Mouse (Mus musculus) hindbrain, embryonic 15.5 days (tissue): ENCODE measurements around the gene Mdk. TPM values are rescaled to one million over a fixed set of nuclear protein-coding genes. Genes with fewer than 3 reads are reported as not detected.
A peak's percentile ranks its signal among the peaks of the same experiment; 100 is the strongest.

Source experiments
- ATAC-seq: fragments of 200-750 bp; cut with Nextera tagmentation; 2 replicates; pipeline ENCODE4 v1.8.0; 2017; ENCODE audit warnings: low read depth, moderate number of reproducible peaks, moderate TSS enrichment; ENCODE audit not compliant: low FRiP score
- H3K27ac ChIP-seq: fragments of 300-500 bp; sonication (generic); replicated peaks from 2 replicates; pipeline ENCODE4 v1.5.1; 2015; ENCODE audit warnings: mild to moderate bottlenecking, inconsistent platforms
- H3K27me3 ChIP-seq: fragments of 300-500 bp; sonication (generic); 2 replicates; pipeline ENCODE4 v1.6.1; 2015; ENCODE audit warnings: control low read depth, inconsistent platforms
- H3K36me3 ChIP-seq: fragments of 300-500 bp; sonication (generic); 2 replicates; pipeline ENCODE4 v1.6.1; 2015; ENCODE audit warnings: control low read depth, inconsistent platforms
- H3K4me1 ChIP-seq: fragments of 300-500 bp; sonication (generic); replicated peaks from 2 replicates; pipeline ENCODE4 v1.6.1; 2015; ENCODE audit warnings: control low read depth, inconsistent platforms
- H3K4me2 ChIP-seq: fragments of 300-500 bp; sonication (generic); 2 replicates; pipeline ENCODE4 v1.6.1; 2015; ENCODE audit warnings: moderate library complexity, mild to moderate bottlenecking, inconsistent platforms
- H3K4me3 ChIP-seq: fragments of 300-500 bp; sonication (generic); 2 replicates; pipeline ENCODE4 v1.5.1; 2015; ENCODE audit warnings: mild to moderate bottlenecking, inconsistent platforms
- H3K9ac ChIP-seq: fragments of 300-500 bp; sonication (generic); 2 replicates; pipeline ENCODE4 v1.6.1; 2015; ENCODE audit warnings: inconsistent platforms
- H3K9me3 ChIP-seq: fragments of 300-500 bp; sonication (generic); 2 replicates; pipeline ENCODE4 v1.6.1; 2016; ENCODE audit warnings: control low read depth, inconsistent platforms
- WGBS: fragments of 180-500 bp; shearing (Covaris S2); methylation state at CpG from one replicate; pipeline ENCODE4 v1.1.7; 2015; 5-methylcytosine and 5-hydroxymethylcytosine counted together
- polyA plus RNA-seq: library from polyadenylated mRNA; unstranded; fragments of >200 nt; fragmentation: Nextera tagmentation; extraction: Ambion mirVana; gene quantifications from 2 replicates; pipeline ENCODE4 v1.2.1, GENCODE M21; 2015

Gene Mdk
- polyA plus RNA-seq, 1 experiment from 2014 or later = 187 TPM

GRCm38 (mm10) chr2:91917096-91917495, 15.0 kb downstream of the Mdk start:
- Histone ChIP-seq H3K4me3 (no peak overlapping the region), H3K27ac (no peak overlapping the region), H3K36me3 (peaks cover 42% of the 10 kb centered on the region), H3K9ac (no peak overlapping the region), H3K4me2 (no peak overlapping the region), H3K9me3 (no peaks in the 10 kb centered on the region), H3K4me1 (peaks cover 10% of the 10 kb centered on the region), H3K27me3 (peaks cover 13% of the 10 kb centered on the region)
- ATAC-seq = no peak
- 91% methylated on average over 7 of the region's 7 CpGs for WGBS

GRCm38 (mm10) chr2:91916346-91916977, 15.6 kb downstream of the Mdk start:
- H3K4me2 ChIP-seq = no peak overlapping the region
- H3K36me3 ChIP-seq = peaks cover 48% of the 10 kb centered on the region
- peaks cover 3% of the 10 kb centered on the region; the same call in 1 of the 2 replicates for H3K4me1 ChIP-seq
- H3K9ac ChIP-seq = no peak overlapping the region
- H3K27me3 ChIP-seq = 0 out of 2 replicates have a peak, but pooled peaks cover 11% of the 10 kb centered on the region
- H3K4me3 ChIP-seq = no peak overlapping the region
- ATAC-seq = no peak
- H3K27ac ChIP-seq = no peak overlapping the region
- 93% methylated on average over 7 of the region's 7 CpGs for WGBS
- no peaks in the 10 kb centered on the region for H3K9me3 ChIP-seq

GRCm38 (mm10) chr2:91913328-91914110, 18.6 kb downstream of the Mdk start:
- H3K27ac ChIP-seq = no peak overlapping the region
- H3K27me3 ChIP-seq = no peaks in the 10 kb centered on the region
- H3K4me2 ChIP-seq = no peak overlapping the region
- H3K36me3 ChIP-seq = peaks cover 64% of the 10 kb centered on the region
- no peaks in the 10 kb centered on the region for H3K9me3 ChIP-seq
- H3K4me1 ChIP-seq = no peaks in the 10 kb centered on the region
- 84% methylated on average over 7 of the region's 7 CpGs for WGBS
- no peak overlapping the region for H3K4me3 ChIP-seq
- no peak overlapping the region for H3K9ac ChIP-seq
- no peak for ATAC-seq

GRCm38 (mm10) chr2:91912616-91913015, 19.5 kb downstream of the Mdk start:
- no peaks in the 10 kb centered on the region for H3K4me1 ChIP-seq
- WGBS = 88% methylated on average over 3 of the region's 3 CpGs
- no peak overlapping the region for H3K27ac ChIP-seq
- H3K4me3 ChIP-seq = no peak overlapping the region
- no peaks in the 10 kb centered on the region for H3K27me3 ChIP-seq
- no peaks in the 10 kb centered on the region for H3K9me3 ChIP-seq
- H3K9ac ChIP-seq = no peak overlapping the region
- no peak overlapping the region for H3K4me2 ChIP-seq
- ATAC-seq = no peak
- peaks cover 58% of the 10 kb centered on the region for H3K36me3 ChIP-seq

- WGBS = 97% methylated on average over 2 of the region's 2 CpGs
- Histone ChIP-seq H3K9me3 (no peaks in the 10 kb centered on the region), H3K4me1 (peaks cover 10% of the 10 kb centered on the region; the same call in 1 of the 2 replicates), H3K36me3 (peaks cover 25% of the 10 kb centered on the region; the same call in 1 of the 2 replicates), H3K27ac (no peak overlapping the region), H3K4me2 (no peak overlapping the region), H3K4me3 (no peak overlapping the region), H3K27me3 (no peaks in the 10 kb centered on the region), H3K9ac (no peak overlapping the region)
- ATAC-seq = no peak
Measured at GRCm38 (mm10) chr2:91906141-91906540, 26.0 kb downstream of the Mdk start.

- Histone ChIP-seq H3K9me3 (no peaks in the 10 kb centered on the region), H3K36me3 (peaks cover 24% of the 10 kb centered on the region), H3K4me3 (no peak overlapping the region), H3K27me3 (no peaks in the 10 kb centered on the region), H3K27ac (peak overlapping the region; percentile 32), H3K4me1 (peaks cover 10% of the 10 kb centered on the region; the same call in 1 of the 2 replicates), H3K9ac (no peak overlapping the region), H3K4me2 (no peak overlapping the region)
- 40% methylated on average over 5 of the region's 5 CpGs for WGBS
- ATAC-seq = peak; percentile 66
Measured at GRCm38 (mm10) chr2:91904618-91905307, 27.3 kb downstream of the Mdk start.

- H3K27me3 ChIP-seq = no peaks in the 10 kb centered on the region
- peaks cover 10% of the 10 kb centered on the region; the same call in 1 of the 2 replicates for H3K4me1 ChIP-seq
- H3K9me3 ChIP-seq = no peaks in the 10 kb centered on the region
- H3K9ac ChIP-seq = no peak overlapping the region
- H3K36me3 ChIP-seq = peaks cover 13% of the 10 kb centered on the region
- no peak overlapping the region for H3K4me3 ChIP-seq
- no peak for ATAC-seq
- H3K4me2 ChIP-seq = no peak overlapping the region
- 95% methylated on average over 3 of the region's 3 CpGs for WGBS
- no peak overlapping the region for H3K27ac ChIP-seq
Measured at GRCm38 (mm10) chr2:91903171-91903925, 28.7 kb downstream of the Mdk start.

- ATAC-seq = no peak
- Histone ChIP-seq H3K9me3 (no peaks in the 10 kb centered on the region), H3K9ac (no peak overlapping the region), H3K4me2 (no peak overlapping the region), H3K4me3 (no peak overlapping the region), H3K27me3 (no peaks in the 10 kb centered on the region), H3K4me1 (peaks cover 10% of the 10 kb centered on the region; the same call in 1 of the 2 replicates), H3K27ac (no peak overlapping the region), H3K36me3 (peaks cover 12% of the 10 kb centered on the region)
- 69% methylated on average over 5 of the region's 5 CpGs for WGBS
Measured at GRCm38 (mm10) chr2:91902336-91902735, 29.8 kb downstream of the Mdk start.

GRCm38 (mm10) chr2:91900431-91900830, 31.7 kb downstream of the Mdk start:
- no peak overlapping the region for H3K4me3 ChIP-seq
- no peak overlapping the region for H3K4me2 ChIP-seq
- H3K9me3 ChIP-seq = no peaks in the 10 kb centered on the region
- peaks cover 10% of the 10 kb centered on the region; the same call in 1 of the 2 replicates for H3K4me1 ChIP-seq
- WGBS = 95% methylated on average over 8 of the region's 8 CpGs
- no peak overlapping the region for H3K27ac ChIP-seq
- peaks cover 15% of the 10 kb centered on the region for H3K36me3 ChIP-seq
- no peaks in the 10 kb centered on the region for H3K27me3 ChIP-seq
- H3K9ac ChIP-seq = no peak overlapping the region
- ATAC-seq = no peak

GRCm38 (mm10) chr2:91899141-91899540, 33.0 kb downstream of the Mdk start:
- peaks cover 15% of the 10 kb centered on the region for H3K36me3 ChIP-seq
- no peak overlapping the region for H3K27ac ChIP-seq
- WGBS = 93% methylated on average over 3 of the region's 3 CpGs
- ATAC-seq = no peak
- no peak overlapping the region for H3K9ac ChIP-seq
- H3K4me3 ChIP-seq = no peak overlapping the region
- H3K4me2 ChIP-seq = no peak overlapping the region
- no peaks in the 10 kb centered on the region for H3K27me3 ChIP-seq
- no peaks in the 10 kb centered on the region for H3K9me3 ChIP-seq
- no peaks in the 10 kb centered on the region for H3K4me1 ChIP-seq

GRCm38 (mm10) chr2:91897968-91898367, 34.1 kb downstream of the Mdk start:
- Histone ChIP-seq H3K27ac (no peak overlapping the region), H3K4me3 (no peak overlapping the region), H3K9me3 (no peaks in the 10 kb centered on the region), H3K9ac (no peak overlapping the region), H3K36me3 (peaks cover 15% of the 10 kb centered on the region), H3K4me2 (no peak overlapping the region), H3K4me1 (no peaks in the 10 kb centered on the region), H3K27me3 (no peaks in the 10 kb centered on the region)
- ATAC-seq = no peak
